Mouse (Mus musculus) large intestine, adult 2 months (tissue): ENCODE data around the gene Acot7. TPM values are rescaled to one million over a fixed set of nuclear protein-coding genes. Genes with fewer than 3 reads are reported as not detected.

Source experiments
- DNase-seq: peaks from one replicate; pipeline ENCODE4 v3.0.0-alpha.2; 2012; ENCODE audit warnings: low read depth, low spot score
- WGBS: fragments of 180-500 bp; shearing (Covaris S2); methylation state at CpG from one replicate; pipeline ENCODE4 v1.1.7; 2018; 5-methylcytosine and 5-hydroxymethylcytosine counted together
- polyA plus RNA-seq: library from polyadenylated mRNA; depleted of rRNA; stranded (reverse); fragments of >200 nt; gene quantifications from 2 replicates; pipeline ENCODE4 v1.2.3, GENCODE M21; 2012

Acot7 gene
- polyA plus RNA-seq, 1 experiment: 56.5 TPM

GRCm38 (mm10) chr4:152287317-152288120, 109.6 kb downstream of the Acot7 start:
- DNase-seq: no peak
- 29% methylated on average over 19 of the region's 19 CpGs for WGBS

DNA sequence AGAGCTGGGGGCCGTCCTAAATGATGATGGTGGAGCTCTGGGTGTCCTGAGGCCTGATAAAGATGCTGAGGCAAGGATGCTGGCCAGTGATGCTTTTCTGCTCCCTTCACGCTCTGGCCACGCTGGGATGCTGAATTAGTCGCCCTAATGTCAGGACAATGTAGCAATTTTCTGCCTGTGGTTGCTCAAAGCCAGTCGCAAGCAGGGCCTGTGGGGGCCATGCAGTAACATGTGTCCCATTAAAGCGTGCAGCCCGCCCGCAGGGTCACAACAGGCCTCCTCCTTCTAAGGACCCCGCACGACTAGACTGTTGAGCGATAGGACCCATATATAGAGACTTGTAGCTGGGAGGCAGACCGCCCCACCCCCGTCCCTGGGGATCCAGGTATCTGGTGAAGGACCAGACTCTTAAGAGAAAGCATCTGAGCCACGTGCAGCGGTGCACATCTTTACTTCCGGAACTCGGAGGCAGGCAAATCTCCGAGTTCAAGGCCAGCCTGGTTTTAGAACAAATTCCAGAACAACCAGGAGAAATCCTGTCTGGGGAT, 110.5 kb downstream of the Acot7 start:
- 59% methylated on average over 18 of the region's 18 CpGs for WGBS
- DNase-seq: no peak

DNA sequence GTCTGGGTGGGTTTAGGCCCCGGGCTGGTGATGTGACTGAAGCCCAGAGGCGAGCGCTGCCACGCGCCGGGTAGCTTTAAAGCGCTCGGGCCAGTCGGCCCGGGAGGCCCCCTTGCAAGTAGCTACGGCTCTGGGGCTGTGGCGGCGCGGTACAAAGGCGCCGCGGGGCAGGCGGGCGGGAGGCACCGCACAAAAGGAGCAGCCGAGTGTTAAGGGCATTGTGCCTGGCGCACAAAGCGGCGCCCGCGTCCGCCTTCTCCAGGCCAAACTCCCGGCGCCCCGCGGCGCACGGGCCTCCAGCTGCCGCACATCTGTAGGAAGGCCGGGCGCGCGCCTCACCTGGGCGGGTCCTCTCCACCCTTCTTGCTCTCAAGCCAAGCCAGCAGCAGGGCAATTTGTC, 112.5 kb downstream of the Acot7 start:
- WGBS: 2% methylated on average over 39 of the region's 39 CpGs
- DNase-seq: no peak

DNA sequence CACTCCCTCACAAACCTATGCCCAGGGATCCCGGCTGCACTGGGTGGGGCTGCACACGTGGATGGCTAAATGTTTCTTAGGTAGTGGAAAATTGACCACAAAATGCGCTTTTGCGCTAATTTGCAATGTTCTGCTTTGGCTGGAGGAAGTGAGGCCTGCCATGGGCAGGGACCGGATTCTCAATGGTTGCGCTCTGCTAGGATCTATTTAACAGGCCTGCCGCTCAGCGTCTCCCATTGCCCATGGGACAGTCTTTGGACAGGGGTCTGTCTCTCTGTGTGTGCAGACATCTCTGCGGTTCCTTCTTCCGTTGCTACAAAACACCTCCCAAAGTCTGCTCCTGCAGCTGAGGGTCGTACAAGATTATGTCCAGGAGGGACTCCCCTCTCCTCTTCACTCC, 113.1 kb downstream of the Acot7 start:
- WGBS: 22% methylated on average over 11 of the region's 11 CpGs
- DNase-seq: no peak

DNA sequence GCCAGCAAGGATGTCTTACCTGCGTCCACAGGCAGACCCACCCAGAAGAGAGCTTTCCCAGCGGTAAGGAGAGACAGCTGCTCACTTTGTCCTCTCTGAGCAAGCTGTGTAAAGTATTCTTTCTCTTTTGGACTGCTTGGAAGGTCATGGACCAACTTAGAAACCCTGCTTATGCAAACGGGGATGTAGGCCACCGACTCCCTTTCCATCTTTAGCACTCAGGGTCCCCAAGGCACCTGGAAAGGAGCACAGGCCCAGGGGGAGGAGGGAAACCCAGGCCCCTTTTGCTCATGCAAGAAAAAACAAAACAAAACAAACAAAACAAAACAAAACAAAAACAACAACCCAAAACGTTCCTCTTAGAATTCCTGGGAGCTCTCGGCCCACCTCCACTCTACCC, 113.6 kb downstream of the Acot7 start, which contains the start of gene Hes3:
TSS of gene Hes3 (minus strand) at position 101 of the 400 bp plus-strand sequence.
- WGBS: 34% methylated on average over 6 of the region's 6 CpGs
- DNase-seq: no peak

DNA sequence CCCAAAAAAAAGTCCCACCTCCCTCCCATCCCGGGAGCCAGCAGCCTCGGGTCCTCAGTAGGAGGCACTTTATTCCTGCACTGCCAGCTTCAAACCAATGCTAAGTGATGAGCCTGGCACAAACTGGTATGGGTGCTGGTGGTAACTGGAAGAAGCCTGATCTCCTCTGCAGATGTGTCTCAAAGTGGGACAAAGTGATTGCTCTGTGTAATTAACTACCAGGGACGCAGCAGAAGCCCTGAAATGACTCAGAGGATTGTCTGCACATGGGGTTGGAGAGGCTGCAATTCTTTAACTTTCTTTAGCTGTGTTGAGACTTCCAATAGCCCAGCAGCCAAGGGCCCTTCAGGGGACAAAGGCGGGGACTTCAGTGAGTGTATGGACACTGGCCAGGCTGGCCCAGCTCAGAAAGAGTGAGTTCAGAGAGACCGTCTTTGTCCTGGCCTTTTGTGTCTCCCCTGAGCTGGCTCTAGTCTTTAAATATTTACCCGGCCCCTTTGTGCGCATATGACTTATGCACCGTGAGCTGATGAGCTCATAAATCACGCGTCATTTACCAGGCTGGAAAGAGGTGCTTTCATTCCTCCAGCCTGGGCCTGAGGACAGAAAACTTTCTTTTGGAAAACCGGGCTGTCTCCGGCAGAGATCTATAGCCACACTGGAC, 114.3 kb downstream of the Acot7 start:
- no peak for DNase-seq
- 11% methylated on average over 12 of the region's 12 CpGs for WGBS

DNA sequence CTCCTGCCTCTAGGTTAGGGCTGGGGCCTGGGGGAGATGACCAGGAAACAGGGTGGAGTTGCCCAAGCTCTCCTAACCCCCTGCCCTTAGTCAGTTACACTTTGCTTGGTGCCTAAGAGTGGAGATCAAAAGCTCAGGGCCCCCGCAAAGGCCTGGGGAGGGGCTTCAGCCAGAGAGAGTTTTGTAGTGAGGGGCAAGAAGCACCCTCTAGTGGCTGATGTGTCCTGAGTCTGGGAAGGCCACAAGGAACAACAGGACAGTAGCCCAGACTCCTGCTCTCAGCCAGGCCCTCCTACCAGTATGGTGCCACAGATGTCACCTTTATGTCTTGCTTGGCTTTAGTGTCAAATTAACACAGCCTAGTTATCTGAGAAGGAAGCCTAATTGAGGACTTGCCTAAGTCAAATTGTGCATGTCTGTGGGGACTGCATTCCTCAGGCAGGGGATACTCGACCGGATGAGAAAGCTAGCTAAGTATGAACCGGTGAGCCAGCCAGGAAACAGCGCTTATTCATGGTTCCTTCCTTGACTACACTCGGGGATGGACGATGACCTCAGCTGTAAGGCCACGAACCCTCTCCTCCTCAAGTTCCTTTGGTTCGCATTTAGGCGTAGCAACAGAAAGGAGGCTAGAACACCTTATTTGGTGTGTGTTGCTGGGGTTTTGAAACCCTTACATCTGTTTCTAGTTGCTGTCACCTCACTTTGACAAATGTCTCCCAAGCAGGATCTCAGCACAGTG, 116.4 kb downstream of the Acot7 start:
- WGBS: 67% methylated on average over 10 of the region's 10 CpGs

GRCm38 (mm10) chr4:152295916-152296315, 118.0 kb downstream of the Acot7 start:
- no peak for DNase-seq
- WGBS: 19% methylated on average over 4 of the region's 4 CpGs

More for the DNA sequence above, 116.4 kb downstream of the Acot7 start:
- no peak for DNase-seq

- WGBS: 4% methylated on average over 8 of the region's 8 CpGs
- DNase-seq: no peak
Measured at GRCm38 (mm10) chr4:152296371-152296770, 118.4 kb downstream of the Acot7 start.

DNA sequence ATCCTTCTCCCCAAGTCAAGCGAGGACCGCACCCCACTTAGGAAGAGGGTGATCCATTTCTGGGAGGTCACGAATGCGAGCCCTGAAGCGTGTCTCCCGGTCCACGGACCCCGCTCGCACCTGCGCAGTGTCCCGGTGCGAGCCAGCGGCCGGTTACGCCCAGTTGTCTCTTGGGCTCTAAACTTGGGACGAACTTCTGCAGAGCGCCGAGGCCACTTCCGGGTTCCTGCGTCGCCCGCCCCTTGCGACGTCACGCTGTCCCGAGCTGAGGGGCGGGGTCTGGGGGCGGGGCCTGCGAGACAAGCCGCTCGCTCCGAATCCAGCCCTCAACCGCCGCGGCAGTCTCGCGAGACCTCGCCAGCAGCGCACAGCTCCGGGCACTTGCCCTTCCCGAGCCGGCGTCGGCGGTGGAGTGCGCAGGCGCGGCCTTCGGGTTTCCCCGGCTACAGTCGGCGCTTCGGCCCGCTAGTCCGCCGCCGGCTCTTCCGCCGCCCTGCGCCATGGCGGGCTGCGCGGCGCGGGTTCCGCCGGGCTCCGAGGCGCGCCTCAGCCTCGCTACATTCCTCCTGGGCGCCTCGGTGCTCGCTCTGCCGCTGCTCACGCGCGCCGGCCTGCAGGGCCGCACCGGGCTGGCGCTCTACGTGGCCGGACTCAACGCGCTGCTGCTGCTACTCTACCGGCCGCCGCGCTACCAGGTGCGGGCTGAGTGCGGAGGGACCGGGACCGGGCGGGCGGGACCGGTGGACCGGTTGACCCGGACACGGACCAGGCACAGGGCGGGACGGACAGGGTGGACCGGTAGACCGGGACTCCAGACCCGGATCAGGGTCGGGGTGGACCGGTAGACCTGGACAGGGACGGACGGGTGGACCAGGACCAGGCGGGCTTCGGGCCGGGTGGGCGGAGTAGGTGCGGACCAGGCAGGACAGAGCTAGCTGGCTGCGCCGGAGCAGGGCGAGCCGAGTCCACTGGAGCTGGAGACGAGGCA, 119.2 kb downstream of the Acot7 start, which contains the start of gene Icmt:
TSS of gene Icmt (plus strand) at position 354 of the 988 bp plus-strand sequence.
- under 1% methylated on average over 119 of the region's 119 CpGs for WGBS
- DNase-seq: peak; percentile 89

DNA sequence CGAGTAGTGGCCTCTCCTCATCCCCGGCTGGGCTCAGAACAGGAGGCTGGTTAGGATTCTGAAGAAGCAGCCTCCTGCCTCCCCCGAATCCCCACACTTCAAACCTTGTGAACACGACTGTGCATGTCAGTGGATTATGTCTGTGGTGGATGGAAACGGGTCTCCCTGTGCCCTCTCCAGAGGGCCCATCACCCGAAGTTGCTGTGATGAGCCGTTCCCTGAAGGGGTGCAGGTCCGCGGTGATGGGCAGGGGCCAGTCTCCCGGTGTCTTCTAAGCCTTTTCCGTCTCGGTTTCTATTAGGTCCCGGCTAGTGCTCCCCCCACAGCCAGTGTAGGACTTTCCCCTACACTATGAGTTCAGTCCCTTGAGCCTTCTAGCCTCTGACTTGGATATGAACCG, 120.9 kb downstream of the Acot7 start:
- DNase-seq: no peak
- WGBS: 92% methylated on average over 14 of the region's 14 CpGs

- WGBS: 90% methylated on average over 8 of the region's 8 CpGs
Measured at GRCm38 (mm10) chr4:152300375-152300774, 122.4 kb downstream of the Acot7 start.

DNA sequence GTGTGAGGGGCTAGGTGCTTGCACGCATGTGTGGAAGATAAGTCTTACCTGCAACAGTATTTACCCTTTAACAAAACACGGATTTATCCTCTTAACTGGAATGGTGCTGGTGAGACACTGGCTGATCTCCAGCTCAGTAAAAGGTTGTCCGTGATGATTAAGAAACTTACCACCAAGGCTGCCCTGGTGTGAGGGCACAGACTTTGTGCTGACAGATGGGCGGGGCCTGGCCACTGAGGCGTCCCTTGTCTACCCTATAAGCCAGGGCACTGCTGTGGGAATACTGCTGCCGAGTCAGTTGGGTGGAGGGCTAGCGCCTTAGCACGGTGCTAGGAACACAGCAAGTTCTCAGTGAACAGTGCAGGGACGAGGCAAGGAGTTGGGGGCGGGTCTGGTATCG, 124.1 kb downstream of the Acot7 start:
- DNase-seq: no peak
- 82% methylated on average over 11 of the region's 11 CpGs for WGBS

More at GRCm38 (mm10) chr4:152300375-152300774, 122.4 kb downstream of the Acot7 start:
- DNase-seq: no peak

DNA sequence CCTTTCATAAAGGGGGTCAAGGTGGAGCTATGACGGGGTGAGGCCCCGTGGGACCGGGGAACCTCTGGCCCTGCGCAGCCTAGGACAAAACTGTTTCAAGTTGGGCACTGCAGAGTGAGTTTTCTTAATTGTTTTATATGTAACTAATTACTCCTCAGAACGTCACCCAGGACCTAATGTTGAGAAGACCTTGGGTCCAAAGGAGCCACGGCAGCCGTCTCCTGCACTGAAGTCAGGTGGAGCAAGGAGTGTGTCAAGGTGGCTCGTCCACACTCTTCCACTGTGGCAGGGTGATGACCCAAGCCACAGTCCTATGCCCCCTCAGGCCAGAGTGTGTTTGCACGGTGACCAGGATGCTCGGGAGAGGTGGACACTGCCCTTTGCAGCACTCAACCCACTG, 125.2 kb downstream of the Acot7 start:
- DNase-seq: no peak
- WGBS: 90% methylated on average over 10 of the region's 10 CpGs

DNA sequence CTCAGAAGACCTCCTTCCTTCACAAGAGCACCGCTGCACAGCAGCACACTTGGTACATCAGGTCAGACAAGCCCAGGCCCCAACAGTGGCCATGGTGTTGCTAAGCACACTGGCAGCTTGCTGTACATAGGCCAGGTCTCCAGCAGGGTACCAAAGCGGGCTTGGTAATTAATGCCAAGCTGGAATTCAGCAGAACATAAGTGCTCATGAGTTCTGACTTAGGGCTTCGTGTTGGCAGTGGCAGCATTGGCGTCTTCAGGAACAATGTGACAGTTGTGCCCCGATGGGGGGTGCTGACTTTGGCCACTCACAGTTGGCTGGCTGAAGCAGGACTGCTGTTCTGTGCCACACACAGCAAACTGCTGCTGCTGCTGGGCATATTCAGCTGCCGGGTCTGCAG, 126.8 kb downstream of the Acot7 start:
- WGBS: 91% methylated on average over 6 of the region's 6 CpGs
- DNase-seq: no peak

DNA sequence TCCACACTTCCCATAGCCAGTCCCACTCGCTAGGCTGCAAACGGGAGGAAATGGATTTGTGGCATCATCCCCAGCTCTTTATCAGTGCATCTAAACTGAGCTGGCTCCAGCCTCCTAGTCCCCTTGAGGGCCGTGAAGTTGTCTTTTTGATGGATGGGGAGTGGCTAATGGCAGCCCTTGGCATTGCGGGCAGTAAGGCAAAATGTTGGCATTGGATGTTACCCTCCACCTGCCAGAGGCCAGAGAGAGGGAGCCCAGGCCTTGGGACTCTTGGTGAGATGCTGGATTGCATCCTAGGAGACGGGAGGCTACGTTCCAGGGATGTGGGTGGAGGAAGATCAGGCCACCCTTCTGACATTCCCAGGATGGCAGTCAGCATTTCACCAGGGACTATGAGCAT, 128.1 kb downstream of the Acot7 start:
- 81% methylated on average over 6 of the region's 6 CpGs for WGBS
- no peak for DNase-seq

- DNase-seq: no peak
- 89% methylated on average over 9 of the region's 9 CpGs for WGBS
Measured at GRCm38 (mm10) chr4:152307542-152307941, 129.6 kb downstream of the Acot7 start.

GRCm38 (mm10) chr4:152312186-152312585, 134.3 kb downstream of the Acot7 start:
- DNase-seq: no peak
- WGBS: 4% methylated on average over 14 of the region's 14 CpGs

- WGBS: 1% methylated on average over 29 of the region's 29 CpGs
- no peak for DNase-seq
Measured at GRCm38 (mm10) chr4:152313211-152313632, 135.3 kb downstream of the Acot7 start.
